Mouse (Mus musculus): ENCODE measurements around the gene Hpn.
A peak's percentile ranks its signal among the peaks of the same experiment; 100 is the strongest.

Gene Hpn

GRCm38 (mm10) chr7:31109091-31109490, 6.0 kb downstream of the Hpn start:
- DNase-seq, result peak; percentile 62

DNA sequence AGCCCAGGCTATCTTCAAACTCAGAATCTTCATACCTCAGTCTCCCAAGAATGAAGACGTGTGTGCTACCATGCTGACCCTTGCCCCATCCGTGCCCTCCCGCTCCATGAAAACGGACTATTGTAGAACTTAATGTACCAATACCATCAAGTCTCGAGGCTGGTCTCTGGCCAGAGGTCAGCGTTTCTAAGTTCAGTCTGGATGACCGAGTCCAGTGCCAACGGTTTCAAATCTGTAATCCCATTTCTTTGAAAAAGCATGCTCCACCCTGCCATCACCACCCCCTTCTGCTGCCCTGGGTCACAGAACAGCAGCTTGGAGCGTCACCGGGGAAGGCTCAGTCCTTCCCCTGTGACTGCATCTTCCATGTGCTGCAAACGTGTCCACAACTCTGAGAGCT, 7.3 kb downstream of the Hpn start:
- DNase-seq, result no peak

DNA sequence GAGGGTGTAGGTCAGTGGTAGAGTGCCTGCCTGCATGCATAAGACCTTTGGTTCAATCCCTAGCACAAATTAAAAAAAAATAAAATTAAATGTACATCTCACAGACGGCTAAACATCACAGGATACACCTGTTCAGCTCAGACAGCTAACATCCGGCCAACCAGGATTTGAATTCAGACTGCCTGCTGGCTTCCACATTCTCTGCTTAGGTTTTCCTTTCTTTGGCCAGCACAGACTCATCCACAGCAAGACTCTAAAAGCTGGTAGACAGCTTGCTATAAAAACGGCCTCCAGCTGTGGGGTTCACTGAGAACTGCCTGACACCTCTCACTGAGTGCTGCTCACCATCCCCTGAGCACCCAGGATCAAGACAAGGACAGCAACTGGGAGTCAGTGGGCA, 8.9 kb downstream of the Hpn start:
- DNase-seq, result no peak

GRCm38 (mm10) chr7:31105061-31105768, 9.9 kb downstream of the Hpn start:
- peak; percentile 70 for DNase-seq

- DNase-seq, result no peak
Measured at GRCm38 (mm10) chr7:31100786-31101185, 14.3 kb downstream of the Hpn start.

DNA sequence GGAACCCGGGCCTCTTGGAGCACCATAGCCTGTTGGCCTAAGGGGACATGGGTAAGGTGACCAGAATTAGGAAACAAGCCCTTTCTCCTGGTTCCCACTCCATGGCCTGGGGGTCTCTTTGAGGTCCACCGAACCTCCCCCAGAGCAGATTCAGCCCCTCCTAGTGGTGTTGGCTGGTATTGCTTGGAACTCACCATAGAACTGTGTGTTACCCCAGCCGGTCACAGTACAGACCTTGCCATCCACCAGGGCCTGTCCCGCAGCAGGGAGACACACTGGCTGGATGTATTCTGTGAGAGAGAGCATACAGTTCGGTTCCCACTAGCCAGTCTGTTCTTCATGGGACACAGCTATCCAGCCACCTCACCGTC, 15.5 kb downstream of the Hpn start:
- DNase-seq, result no peak

DNA sequence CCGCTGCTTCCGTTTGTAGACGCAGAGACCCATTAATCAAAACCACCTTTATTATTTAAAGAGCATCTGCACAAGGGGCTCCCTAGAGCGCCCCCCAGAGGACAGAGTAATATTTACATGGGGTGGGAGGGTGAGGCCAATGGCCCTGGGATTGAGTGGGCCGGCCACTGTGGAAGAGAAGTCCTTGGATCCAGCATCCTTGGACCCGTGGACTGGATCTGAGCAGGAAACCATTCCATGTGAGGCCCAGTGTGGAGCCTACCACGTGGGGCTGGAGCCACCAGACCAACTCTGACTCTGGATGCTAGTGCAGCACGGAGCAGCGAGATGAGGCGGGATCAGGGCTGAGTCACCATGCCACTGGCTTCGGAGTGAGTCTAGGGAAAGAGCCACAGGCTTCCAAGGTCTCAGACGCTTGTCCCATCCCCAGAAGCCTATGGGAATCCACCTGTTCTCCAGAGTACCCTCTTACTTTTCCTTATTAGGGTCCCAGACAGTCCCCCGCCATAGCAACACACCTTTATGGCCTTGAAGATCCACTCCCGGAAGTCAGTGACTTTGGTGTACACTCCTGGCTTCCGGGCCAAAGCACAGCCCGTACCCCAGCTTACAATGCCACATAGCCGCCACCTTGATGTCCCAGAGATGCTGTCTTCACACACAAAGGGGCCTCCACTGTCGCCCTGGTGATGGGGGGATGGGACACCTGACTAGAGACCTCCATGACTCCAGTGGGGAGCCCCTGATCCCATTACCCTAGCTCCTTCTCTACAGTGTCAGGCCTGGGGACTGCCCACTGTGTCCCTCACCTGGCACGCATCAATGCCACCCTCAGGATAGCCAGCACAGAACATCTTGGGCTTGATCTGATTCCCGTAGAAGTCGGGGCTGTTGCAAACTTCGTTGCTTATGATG, 16.1 kb downstream of the Hpn start:
- DNase-seq, result peak; percentile 54

GRCm38 (mm10) chr7:31097583-31098248, 17.4 kb downstream of the Hpn start:
- peak; percentile 97 for DNase-seq

DNA sequence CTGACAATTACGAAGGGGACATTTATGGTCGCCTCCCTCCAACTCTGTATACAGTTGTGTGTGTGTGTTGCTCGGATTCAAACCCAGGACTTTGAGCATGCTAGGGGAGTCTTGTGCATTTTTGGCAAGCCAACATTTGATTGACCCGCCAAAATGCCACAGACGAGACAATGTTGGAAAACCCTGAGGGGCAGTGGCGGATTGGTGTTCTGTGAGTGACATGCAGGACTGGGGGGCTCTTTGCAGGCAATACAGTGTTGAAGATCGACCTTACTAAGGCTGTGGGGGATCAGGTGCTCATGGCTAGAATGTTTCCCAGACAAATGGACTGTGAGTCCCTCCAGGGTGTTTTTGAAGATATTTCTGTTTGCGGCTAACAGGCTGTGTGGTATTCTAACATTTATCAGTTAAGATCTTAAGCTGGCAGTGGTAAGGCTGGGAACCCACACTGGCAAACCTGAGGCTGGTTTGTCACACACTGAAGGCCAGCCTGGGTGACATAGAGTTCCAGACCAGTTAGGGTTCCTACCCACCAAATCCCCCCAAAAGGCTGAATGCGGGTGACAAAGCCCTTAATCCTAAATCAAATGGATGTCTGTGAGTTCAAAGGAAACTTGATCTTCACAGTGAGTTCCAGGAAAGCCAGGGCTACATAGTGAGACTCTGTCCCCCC, 18.1 kb downstream of the Hpn start:
- DNase-seq, result no peak

GRCm38 (mm10) chr7:31094774-31095501, 20.2 kb downstream of the Hpn start:
- DNase-seq, result peak; percentile 62

- no peak for DNase-seq
Measured at GRCm38 (mm10) chr7:31089721-31090120, 25.4 kb downstream of the Hpn start.

GRCm38 (mm10) chr7:31088206-31088605, 26.9 kb downstream of the Hpn start:
- no peak for DNase-seq

GRCm38 (mm10) chr7:31087262-31087661, 27.8 kb downstream of the Hpn start:
- DNase-seq, result no peak

DNA sequence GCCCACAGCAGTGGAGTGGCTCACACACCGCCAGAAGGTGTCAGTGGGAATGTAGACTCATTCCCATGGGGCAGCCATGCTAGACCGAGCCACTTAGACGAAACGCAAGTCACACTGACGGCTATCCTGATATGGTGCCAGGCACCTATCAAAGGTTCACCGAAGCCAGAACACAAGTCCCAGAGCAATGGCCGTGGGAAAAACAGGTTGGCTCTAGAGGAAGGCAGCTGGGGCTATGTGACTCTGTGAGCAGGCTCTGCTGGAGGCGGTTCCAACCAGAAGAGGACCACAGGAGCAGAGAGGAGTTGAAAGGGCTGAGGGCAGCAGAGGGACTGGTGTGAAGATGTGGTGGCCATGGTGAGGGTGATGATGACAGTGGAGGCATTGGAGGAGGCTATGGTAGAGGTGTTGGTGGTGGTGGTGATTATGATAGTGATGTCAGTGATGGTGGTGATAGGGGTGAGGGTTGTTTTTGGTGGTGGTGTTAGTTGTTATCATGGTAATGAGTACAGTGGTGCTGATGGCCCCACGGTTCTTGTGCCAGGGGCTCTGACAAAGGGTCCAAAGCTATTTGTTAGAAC, 28.8 kb downstream of the Hpn start:
- no peak for DNase-seq

DNA sequence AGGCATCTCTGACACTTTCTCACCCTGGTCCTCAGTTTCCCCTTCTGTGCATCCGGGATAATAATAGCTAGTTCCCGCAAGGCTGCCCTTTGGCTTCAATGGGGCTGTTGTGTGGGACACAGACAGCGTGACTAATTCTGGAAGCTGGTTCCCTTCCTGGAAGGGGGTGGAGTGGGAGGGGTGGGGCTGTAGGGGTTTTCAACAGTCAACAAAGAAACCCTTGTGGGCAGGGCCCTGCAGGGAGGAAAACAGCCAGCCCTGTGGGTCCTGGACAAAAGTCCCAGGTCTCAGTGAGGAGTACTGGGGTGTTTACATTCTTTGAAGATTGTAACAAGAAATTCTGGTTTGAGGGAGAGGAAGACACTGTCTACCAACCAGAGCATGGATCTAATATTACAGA, 29.9 kb downstream of the Hpn start:
- peak; percentile 65 for DNase-seq

GRCm38 (mm10) chr7:31084140-31084539, 30.9 kb downstream of the Hpn start:
- DNase-seq, result no peak

GRCm38 (mm10) chr7:31082831-31083588, 32.1 kb downstream of the Hpn start:
- peak; percentile 60 for DNase-seq

DNA sequence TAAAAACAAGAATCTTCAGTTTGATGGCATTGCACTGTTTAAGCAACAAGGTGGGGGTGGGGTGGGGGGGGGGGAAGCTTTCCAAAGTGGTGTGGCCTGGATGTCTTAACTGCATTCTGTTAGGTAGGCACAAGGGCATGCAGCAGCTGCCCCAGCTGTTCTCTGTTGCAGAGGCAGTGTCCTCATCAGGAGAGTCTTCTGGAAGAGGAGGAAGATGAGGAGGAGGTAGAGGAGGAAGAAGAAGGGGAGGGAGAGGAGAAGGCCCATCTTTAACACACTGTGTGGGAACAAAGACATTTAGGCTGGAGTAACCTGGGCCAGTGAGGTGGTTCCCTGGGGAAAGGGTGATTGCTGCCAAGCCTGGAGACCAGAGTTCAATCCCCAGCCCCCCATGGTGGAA, 33.0 kb downstream of the Hpn start:
- no peak for DNase-seq

- DNase-seq, result no peak
Measured at GRCm38 (mm10) chr7:31081106-31081505, 34.0 kb downstream of the Hpn start.

GRCm38 (mm10) chr7:31080611-31081010, 34.5 kb downstream of the Hpn start:
- no peak for DNase-seq

DNA sequence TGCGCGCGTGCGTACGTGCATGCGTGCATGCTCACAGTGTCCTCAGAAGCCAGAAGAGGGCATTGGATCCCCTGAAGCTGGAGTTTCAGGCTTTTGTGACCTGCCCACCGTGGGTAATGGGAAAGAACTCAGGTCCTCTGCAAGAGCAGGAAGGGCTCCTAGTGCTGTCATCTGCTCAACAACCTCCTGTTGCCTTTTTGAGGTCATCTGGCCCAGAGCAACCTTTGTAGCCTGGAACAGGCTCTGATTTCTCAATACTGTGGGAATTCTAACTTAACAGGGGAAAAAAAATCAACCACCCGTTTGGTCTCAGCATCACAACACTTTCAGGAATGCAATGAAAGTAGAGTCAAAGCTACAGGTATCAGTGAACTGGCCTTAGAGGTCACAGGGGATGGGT, 35.4 kb downstream of the Hpn start:
- no peak for DNase-seq

All from lung, postnatal 10 days (tissue).